Mouse (Mus musculus) heart, adult 2 months (tissue): ENCODE measurements around the gene Kcnq1.

ENCODE experiments used
- CTCF ChIP-seq: fragments of 200-600 bp; IDR thresholded peaks from 2 replicates; pipeline ENCODE4 v1.8.1; 2022; ENCODE audit warnings: antibody characterized with exemption, mild to moderate bottlenecking, moderate library complexity
- EP300 ChIP-seq: fragments of 200-500 bp; IDR thresholded peaks from 2 replicates; pipeline ENCODE4 v1.6.1; 2011; ENCODE audit warnings: low read depth, low read length, control low read depth; ENCODE audit not compliant: insufficient read depth
- POLR2A ChIP-seq: fragments of 200-500 bp; IDR thresholded peaks from 2 replicates; pipeline ENCODE4 v1.6.1; 2011; ENCODE audit warnings: mild to moderate bottlenecking, low read depth, low read length, control low read depth; ENCODE audit not compliant: insufficient read depth

GRCm38 (mm10) chr7:143333040-143333439 lies 226.9 kb downstream of the Kcnq1 start:
- TF ChIP-seq POLR2A: no peak
- no peak for TF ChIP-seq EP300
- no peak for TF ChIP-seq CTCF
